Mouse (Mus musculus) kidney, embryonic 16.5 days (tissue): ENCODE data around the gene Trrap. TPM values are rescaled to one million over a fixed set of nuclear protein-coding genes. Genes with fewer than 3 reads are reported as not detected.

ENCODE experiments used
- ATAC-seq: fragments of 200-750 bp; cut with Nextera tagmentation; 2 replicates; pipeline ENCODE4 v1.8.0; 2017; ENCODE audit warnings: moderate TSS enrichment; ENCODE audit not compliant: low FRiP score, low TSS enrichment
- H3K27ac ChIP-seq: fragments of 300-500 bp; sonication (generic); 2 replicates; pipeline ENCODE4 v1.5.1; 2014; ENCODE audit warnings: low read length
- H3K27me3 ChIP-seq: fragments of 300-500 bp; sonication (generic); 2 replicates; pipeline ENCODE4 v1.6.1; 2014; ENCODE audit warnings: low read length, control low read depth, mixed read lengths; ENCODE audit not compliant: insufficient read depth
- H3K36me3 ChIP-seq: fragments of 300-500 bp; sonication (generic); 2 replicates; pipeline ENCODE4 v1.6.1; 2014; ENCODE audit warnings: low read length, control low read depth, mixed read lengths; ENCODE audit not compliant: insufficient read depth
- H3K4me1 ChIP-seq: fragments of 300-500 bp; sonication (generic); 2 replicates; pipeline ENCODE4 v1.6.1; 2014; ENCODE audit warnings: low read length, control low read depth, mixed read lengths; ENCODE audit not compliant: insufficient read depth
- H3K4me2 ChIP-seq: fragments of 300-500 bp; sonication (generic); replicated peaks from 2 replicates; pipeline ENCODE4 v1.6.1; 2014; ENCODE audit warnings: low read depth, low read length
- H3K4me3 ChIP-seq: fragments of 300-500 bp; sonication (generic); 2 replicates; pipeline ENCODE4 v1.5.1; 2014; ENCODE audit warnings: mild to moderate bottlenecking, low read length
- H3K9ac ChIP-seq: fragments of 300-500 bp; sonication (generic); replicated peaks from 2 replicates; pipeline ENCODE4 v1.6.1; 2014; ENCODE audit warnings: low read length
- H3K9me3 ChIP-seq: fragments of 300-500 bp; sonication (generic); 2 replicates; pipeline ENCODE4 v1.6.1; 2016; ENCODE audit warnings: low read length, control low read depth
- WGBS: fragments of 180-500 bp; shearing (Covaris S2); extraction: QIAGEN DNeasy Blood & Tissue Kit; methylation state at CpG from one replicate; pipeline ENCODE4 v1.1.7; 2014; 5-methylcytosine and 5-hydroxymethylcytosine counted together
- polyA plus RNA-seq: library from polyadenylated mRNA; unstranded; fragments of >200 nt; fragmentation: Nextera tagmentation; extraction: Ambion mirVana; gene quantifications from 2 replicates; pipeline ENCODE4 v1.2.1, GENCODE M21; 2015

Gene Trrap
- polyA plus RNA-seq, 1 experiment from 2014 or later, result 69.8 TPM

- no peak overlapping the region for H3K4me3 ChIP-seq
- H3K27me3 ChIP-seq, result no peaks in the 10 kb centered on the region
- 74% methylated on average over 14 of the region's 14 CpGs for WGBS
- no peaks in the 10 kb centered on the region for H3K4me1 ChIP-seq
- no peak overlapping the region for H3K4me2 ChIP-seq
- no peaks in the 10 kb centered on the region for H3K36me3 ChIP-seq
- no peaks in the 10 kb centered on the region for H3K9me3 ChIP-seq
- no peak overlapping the region for H3K9ac ChIP-seq
- H3K27ac ChIP-seq, result no peak overlapping the region
- 0 out of 2 replicates have a peak, but pooled peaks have one; percentile 23 for ATAC-seq
Observed at GRCm38 (mm10) chr5:144737101-144737500, 30.4 kb upstream of the Trrap start.

- no peaks in the 10 kb centered on the region for H3K9me3 ChIP-seq
- ATAC-seq, result peak; percentile 14; the same call in 1 of the 2 replicates
- no peak overlapping the region for H3K27ac ChIP-seq
- H3K9ac ChIP-seq, result no peak overlapping the region
- H3K36me3 ChIP-seq, result no peaks in the 10 kb centered on the region
- 7% methylated on average over 5 of the region's 5 CpGs for WGBS
- H3K4me1 ChIP-seq, result peaks cover 4% of the 10 kb centered on the region; the same call in 1 of the 2 replicates
- no peak overlapping the region for H3K4me3 ChIP-seq
- no peak overlapping the region for H3K4me2 ChIP-seq
- H3K27me3 ChIP-seq, result no peaks in the 10 kb centered on the region
Observed at GRCm38 (mm10) chr5:144752432-144752831, 15.1 kb upstream of the Trrap start.

GRCm38 (mm10) chr5:144753041-144753440 lies 14.5 kb upstream of the Trrap start:
- H3K27me3 ChIP-seq, result no peaks in the 10 kb centered on the region
- no peaks in the 10 kb centered on the region for H3K9me3 ChIP-seq
- H3K4me1 ChIP-seq, result peaks cover 4% of the 10 kb centered on the region; the same call in 1 of the 2 replicates
- no peak overlapping the region for H3K27ac ChIP-seq
- WGBS, result 66% methylated on average over 7 of the region's 7 CpGs
- no peak overlapping the region for H3K4me2 ChIP-seq
- no peak overlapping the region for H3K9ac ChIP-seq
- no peak overlapping the region for H3K4me3 ChIP-seq
- no peaks in the 10 kb centered on the region for H3K36me3 ChIP-seq
- ATAC-seq, result no peak

GRCm38 (mm10) chr5:144755191-144755590 lies 12.3 kb upstream of the Trrap start:
- Histone ChIP-seq H3K4me3 (no peak overlapping the region), H3K9ac (no peak overlapping the region), H3K36me3 (no peaks in the 10 kb centered on the region), H3K4me2 (no peak overlapping the region), H3K27ac (no peak overlapping the region), H3K27me3 (peaks cover 7% of the 10 kb centered on the region; the same call in 1 of the 2 replicates), H3K9me3 (no peaks in the 10 kb centered on the region), H3K4me1 (peaks cover 4% of the 10 kb centered on the region; the same call in 1 of the 2 replicates)
- ATAC-seq, result no peak
- WGBS, result 80% methylated on average over 10 of the region's 10 CpGs

GRCm38 (mm10) chr5:144757402-144757801 lies 10.1 kb upstream of the Trrap start:
- no peak overlapping the region for H3K4me3 ChIP-seq
- H3K9ac ChIP-seq, result no peak overlapping the region
- ATAC-seq, result no peak
- H3K27ac ChIP-seq, result no peak overlapping the region
- no peak overlapping the region for H3K4me2 ChIP-seq
- no peaks in the 10 kb centered on the region for H3K36me3 ChIP-seq
- 87% methylated on average over 9 of the region's 9 CpGs for WGBS
- H3K9me3 ChIP-seq, result no peaks in the 10 kb centered on the region
- peaks cover 26% of the 10 kb centered on the region for H3K27me3 ChIP-seq
- peaks cover 11% of the 10 kb centered on the region for H3K4me1 ChIP-seq

GRCm38 (mm10) chr5:144758422-144758821 lies 9.1 kb upstream of the Trrap start:
- H3K27ac ChIP-seq, result no peak overlapping the region
- 13% methylated on average over 8 of the region's 8 CpGs for WGBS
- no peak overlapping the region for H3K9ac ChIP-seq
- no peak overlapping the region for H3K4me2 ChIP-seq
- H3K27me3 ChIP-seq, result peaks cover 32% of the 10 kb centered on the region
- peaks cover 9% of the 10 kb centered on the region for H3K4me1 ChIP-seq
- ATAC-seq, result no peak
- H3K36me3 ChIP-seq, result no peaks in the 10 kb centered on the region
- no peak overlapping the region for H3K4me3 ChIP-seq
- H3K9me3 ChIP-seq, result no peaks in the 10 kb centered on the region

- Histone ChIP-seq H3K9ac (0 out of 2 replicates have a peak within 1 kb of the TSS, but pooled peaks have one; percentile 15), H3K27me3 (peaks cover 32% of the 10 kb centered on the region), H3K4me2 (peak within 1 kb of the TSS; percentile 55), H3K27ac (no peak within 1 kb of the TSS), H3K4me1 (peaks cover 9% of the 10 kb centered on the region), H3K9me3 (no peaks in the 10 kb centered on the region), H3K4me3 (peak within 1 kb of the TSS; percentile 35), H3K36me3 (no peaks in the 10 kb centered on the region)
- WGBS, result 1% methylated on average over 37 of the region's 38 CpGs
- ATAC-seq, result peak; percentile 37; the same call in 1 of the 2 replicates
Observed at GRCm38 (mm10) chr5:144761161-144761868, 6.2 kb upstream of the Trrap start, which contains the start of gene Tmem130. Tmem130 (minus strand) TSS chr5:144761818.

- Histone ChIP-seq H3K4me3 (no peak overlapping the region), H3K36me3 (peaks cover 1% of the 10 kb centered on the region; the same call in 1 of the 2 replicates), H3K27ac (peak overlapping the region; percentile 21; the same call in 1 of the 2 replicates), H3K9ac (no peak overlapping the region), H3K27me3 (peaks cover 21% of the 10 kb centered on the region), H3K4me1 (peaks cover 18% of the 10 kb centered on the region), H3K9me3 (no peaks in the 10 kb centered on the region), H3K4me2 (no peak overlapping the region)
- WGBS, result 50% methylated on average over 7 of the region's 7 CpGs
- ATAC-seq, result 0 out of 2 replicates have a peak, but pooled peaks have one; percentile 5
Observed at GRCm38 (mm10) chr5:144766026-144766425, 1.5 kb upstream of the Trrap start.

GRCm38 (mm10) chr5:144766646-144767045 lies 886 bp upstream of the Trrap start:
- Histone ChIP-seq H3K4me1 (peaks cover 12% of the 10 kb centered on the region), H3K9ac (no peak overlapping the region), H3K27ac (peak overlapping the region; percentile 21; the same call in 1 of the 2 replicates), H3K9me3 (no peaks in the 10 kb centered on the region), H3K4me2 (no peak overlapping the region), H3K27me3 (peaks cover 15% of the 10 kb centered on the region), H3K4me3 (no peak overlapping the region), H3K36me3 (peaks cover 7% of the 10 kb centered on the region; the same call in 1 of the 2 replicates)
- WGBS, result 78% methylated on average over 11 of the region's 11 CpGs
- no peak for ATAC-seq
